Mouse (Mus musculus) brain, embryonic 14.5 days (tissue): Measurements from ENCODE around the gene Hist2h2aa2.

Experiments
- CTCF ChIP-seq: fragments of 200-500 bp; IDR thresholded peaks from 2 replicates; pipeline ENCODE4 v1.5.1; 2012; ENCODE audit warnings: inconsistent platforms, mild to moderate bottlenecking, moderate library complexity, borderline replicate concordance; ENCODE audit not compliant: insufficient read depth, insufficient read length; ENCODE audit errors: extremely low read depth
- POLR2A ChIP-seq: fragments of 200-500 bp; IDR thresholded peaks from 2 replicates; pipeline ENCODE4 v1.6.1; 2012; ENCODE audit warnings: mild to moderate bottlenecking, inconsistent platforms, borderline replicate concordance; ENCODE audit not compliant: poor library complexity, insufficient read depth, insufficient read length, severe bottlenecking; ENCODE audit errors: extremely low read depth

DNA sequence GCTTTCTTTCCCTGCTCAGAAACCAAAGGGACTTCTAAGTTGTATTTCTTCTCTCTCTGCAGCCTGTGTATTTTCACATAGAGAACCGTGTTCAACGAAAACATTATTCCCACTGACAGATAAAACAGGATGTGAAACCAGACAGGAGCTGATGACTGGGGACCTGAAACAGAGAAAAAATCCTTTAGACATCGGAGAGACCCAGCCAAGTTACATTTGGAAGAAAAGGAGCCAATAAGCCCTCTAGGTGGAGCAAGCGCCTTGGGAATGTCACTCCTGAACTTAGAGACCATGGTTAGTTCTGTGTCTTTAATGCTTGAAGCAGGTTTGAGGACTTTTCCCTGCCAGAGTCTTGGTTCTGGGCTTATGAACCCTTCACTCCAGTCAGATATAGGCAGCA lies 44.4 kb upstream of the Hist2h2aa2 start:
- TF ChIP-seq CTCF: peak; percentile 57; the same call in 1 of the 2 replicates
- TF ChIP-seq POLR2A: no peak
